ENCODE assay signal across 24 mouse cellular contexts in genomic region chr15:95231171-95231570, GRCm38 (mm10).
"Had no signal": no experiment of that assay in that cellular context is flagged by ENCODE, and none has a peak within 500 bp of the region (broad histone marks: within the 10 kb centered on the region; RNA-seq: fewer than 3 reads in every experiment).

No protein-coding gene starts in this region.

- H3K4me1 ChIP-seq: heart, embryonic 13.5 days; heart, embryonic 15.5 days; hindbrain, embryonic 15.5 days; kidney, embryonic 15.5 days; limb, embryonic 12.5 days; liver, embryonic 13.5 days had no signal

- ATAC-seq: hindbrain, postnatal 0 days; intestine, embryonic 16.5 days had no signal

- H3K27me3 ChIP-seq: heart, embryonic 13.5 days; heart, embryonic 15.5 days; hindbrain, embryonic 13.5 days; hindbrain, embryonic 15.5 days; kidney, embryonic 15.5 days; limb, embryonic 12.5 days; liver, embryonic 13.5 days had no signal

- H3K9ac ChIP-seq: heart, embryonic 13.5 days; heart, embryonic 15.5 days; hindbrain, embryonic 13.5 days; hindbrain, embryonic 15.5 days; kidney, embryonic 15.5 days; limb, embryonic 12.5 days; liver, embryonic 13.5 days had no signal

- H3K4me2 ChIP-seq: heart, embryonic 11.5 days; heart, embryonic 13.5 days; heart, embryonic 15.5 days; hindbrain, embryonic 13.5 days; hindbrain, embryonic 15.5 days; kidney, embryonic 15.5 days; limb, embryonic 12.5 days; liver, embryonic 11.5 days; liver, embryonic 13.5 days had no signal

- DNase-seq: gastrocnemius, postnatal 14 days; gastrocnemius, postnatal 36 days; heart, adult 18-20 months; heart, postnatal 14 days; heart, postnatal 36 days; kidney, adult 11 months; kidney, adult 2 months; kidney, adult 9 months; kidney, postnatal 14 days; kidney, postnatal 36 days; left cerebral cortex, postnatal 4 days; liver; liver, embryonic 13.5 days had no signal

- H3K4me3 ChIP-seq: heart, embryonic 13.5 days; heart, embryonic 15.5 days; hindbrain, embryonic 13.5 days; hindbrain, embryonic 15.5 days; kidney, embryonic 15.5 days; limb, embryonic 12.5 days; liver, embryonic 13.5 days had no signal

- H3K27ac ChIP-seq: heart, embryonic 13.5 days; heart, embryonic 15.5 days; hindbrain, embryonic 13.5 days; hindbrain, embryonic 15.5 days; hindbrain, postnatal 0 days; kidney, embryonic 15.5 days; kidney, postnatal 0 days; limb, embryonic 12.5 days; liver, embryonic 13.5 days had no signal

- H3K9me3 ChIP-seq: heart, embryonic 13.5 days; heart, embryonic 15.5 days; hindbrain, embryonic 13.5 days; hindbrain, embryonic 15.5 days; kidney, embryonic 15.5 days; limb, embryonic 12.5 days had no signal

- H3K36me3 ChIP-seq: heart, embryonic 13.5 days; heart, embryonic 15.5 days; kidney, embryonic 15.5 days; limb, embryonic 12.5 days; liver, embryonic 13.5 days had no signal
